Mouse (Mus musculus) intestine, postnatal 0 days (tissue): Measurements from ENCODE around the gene Otud4. TPM values are rescaled to one million over a fixed set of nuclear protein-coding genes. Genes with fewer than 3 reads are reported as not detected.

Experiments used
- ATAC-seq: fragments of 200-750 bp; cut with Nextera tagmentation; 2 replicates; pipeline ENCODE4 v1.8.0; 2017; ENCODE audit warnings: mild to moderate bottlenecking, moderate TSS enrichment, moderate library complexity
- H3K27ac ChIP-seq: fragments of 300-500 bp; sonication (generic); 2 replicates; pipeline ENCODE4 v1.5.1; 2014; ENCODE audit warnings: mild to moderate bottlenecking, low read depth, low read length, moderate library complexity
- H3K27me3 ChIP-seq: fragments of 300-500 bp; sonication (generic); replicated peaks from 2 replicates; pipeline ENCODE4 v1.6.1; 2014; ENCODE audit warnings: low read length, mixed read lengths; ENCODE audit not compliant: control insufficient read depth, insufficient read depth
- H3K36me3 ChIP-seq: fragments of 300-500 bp; sonication (generic); 2 replicates; pipeline ENCODE4 v1.6.1; 2014; ENCODE audit warnings: mild to moderate bottlenecking, moderate library complexity; ENCODE audit not compliant: control insufficient read depth, insufficient read depth
- H3K4me1 ChIP-seq: fragments of 300-500 bp; sonication (generic); replicated peaks from 2 replicates; pipeline ENCODE4 v1.6.1; 2014; ENCODE audit warnings: antibody characterized with exemption, low read length, mixed read lengths; ENCODE audit not compliant: control insufficient read depth, insufficient read depth
- H3K4me2 ChIP-seq: fragments of 300-500 bp; sonication (generic); replicated peaks from 2 replicates; pipeline ENCODE4 v1.6.1; 2014; ENCODE audit warnings: low read depth, mild to moderate bottlenecking, moderate library complexity
- H3K4me3 ChIP-seq: fragments of 300-500 bp; sonication (generic); 2 replicates; pipeline ENCODE4 v1.5.1; 2014; ENCODE audit warnings: low read depth, low read length
- H3K9ac ChIP-seq: fragments of 300-500 bp; sonication (generic); 2 replicates; pipeline ENCODE4 v1.6.1; 2014; ENCODE audit warnings: mild to moderate bottlenecking, low read depth, low read length
- H3K9me3 ChIP-seq: fragments of 300-500 bp; sonication (generic); 2 replicates; pipeline ENCODE4 v1.6.1; 2016; ENCODE audit warnings: mixed run types; ENCODE audit not compliant: control insufficient read depth
- CTCF ChIP-seq: sonication (generic); IDR thresholded peaks from 2 replicates; pipeline ENCODE4 v1.5.1; 2016; ENCODE audit warnings: low read depth, mild to moderate bottlenecking, control low read depth, antibody characterized with exemption, moderate library complexity
- WGBS: fragments of 180-500 bp; shearing (Covaris S2); extraction: QIAGEN DNeasy Blood & Tissue Kit; methylation state at CpG from one replicate; pipeline ENCODE4 v1.1.7; 2014; 5-methylcytosine and 5-hydroxymethylcytosine counted together
- polyA plus RNA-seq: library from polyadenylated mRNA; unstranded; fragments of >200 nt; fragmentation: Nextera tagmentation; extraction: Ambion mirVana; gene quantifications from 2 replicates; pipeline ENCODE4 v1.2.1, GENCODE M21; 2015

Gene Otud4
- polyA plus RNA-seq, 1 experiment from 2014 or later, result 6.0 TPM

- no peak overlapping the region for H3K4me3 ChIP-seq
- H3K4me1 ChIP-seq, result no peaks in the 10 kb centered on the region
- no peak for ATAC-seq
- H3K27ac ChIP-seq, result no peak overlapping the region
- no peak overlapping the region for H3K9ac ChIP-seq
- H3K4me2 ChIP-seq, result no peak overlapping the region
- no peaks in the 10 kb centered on the region for H3K36me3 ChIP-seq
- WGBS, result 52% methylated on average over 9 of the region's 9 CpGs
- TF ChIP-seq CTCF, result no peak
- H3K9me3 ChIP-seq, result no peaks in the 10 kb centered on the region
- no peaks in the 10 kb centered on the region for H3K27me3 ChIP-seq
Observed at GRCm38 (mm10) chr8:79620489-79621276, 18.7 kb upstream of the Otud4 start.

- Histone ChIP-seq H3K4me1 (no peaks in the 10 kb centered on the region), H3K36me3 (no peaks in the 10 kb centered on the region), H3K9ac (no peak overlapping the region), H3K27ac (no peak overlapping the region), H3K27me3 (no peaks in the 10 kb centered on the region), H3K4me2 (no peak overlapping the region), H3K4me3 (no peak overlapping the region), H3K9me3 (no peaks in the 10 kb centered on the region)
- ATAC-seq, result no peak
- WGBS, result 59% methylated on average over 11 of the region's 11 CpGs
- TF ChIP-seq CTCF, result no peak
Observed at GRCm38 (mm10) chr8:79622346-79622745, 17.1 kb upstream of the Otud4 start.

- H3K4me3 ChIP-seq, result no peak overlapping the region
- no peak overlapping the region for H3K27ac ChIP-seq
- H3K36me3 ChIP-seq, result no peaks in the 10 kb centered on the region
- no peak for TF ChIP-seq CTCF
- WGBS, result 94% methylated on average over 12 of the region's 12 CpGs
- no peaks in the 10 kb centered on the region for H3K9me3 ChIP-seq
- no peak for ATAC-seq
- H3K4me2 ChIP-seq, result no peak overlapping the region
- no peak overlapping the region for H3K9ac ChIP-seq
- no peaks in the 10 kb centered on the region for H3K27me3 ChIP-seq
- H3K4me1 ChIP-seq, result no peaks in the 10 kb centered on the region
Observed at GRCm38 (mm10) chr8:79623351-79623750, 16.1 kb upstream of the Otud4 start.

- Histone ChIP-seq H3K27ac (no peak overlapping the region), H3K9me3 (no peaks in the 10 kb centered on the region), H3K9ac (no peak overlapping the region), H3K27me3 (no peaks in the 10 kb centered on the region), H3K4me1 (no peaks in the 10 kb centered on the region), H3K4me2 (no peak overlapping the region), H3K36me3 (no peaks in the 10 kb centered on the region), H3K4me3 (no peak overlapping the region)
- ATAC-seq, result no peak
- WGBS, result 82% methylated on average over 4 of the region's 4 CpGs
- TF ChIP-seq CTCF, result no peak
Observed at GRCm38 (mm10) chr8:79624416-79624815, 15.0 kb upstream of the Otud4 start.

GRCm38 (mm10) chr8:79626213-79626612 lies 13.2 kb upstream of the Otud4 start:
- Histone ChIP-seq H3K4me2 (no peak overlapping the region), H3K36me3 (no peaks in the 10 kb centered on the region), H3K9ac (no peak overlapping the region), H3K27me3 (no peaks in the 10 kb centered on the region), H3K4me1 (no peaks in the 10 kb centered on the region), H3K9me3 (no peaks in the 10 kb centered on the region), H3K4me3 (no peak overlapping the region), H3K27ac (no peak overlapping the region)
- TF ChIP-seq CTCF, result no peak
- no peak for ATAC-seq
- WGBS, result 69% methylated on average over 5 of the region's 5 CpGs

- no peak for ATAC-seq
Observed at GRCm38 (mm10) chr8:79635491-79635890, 3.9 kb upstream of the Otud4 start.

More at GRCm38 (mm10) chr8:79635491-79635890, 3.9 kb upstream of the Otud4 start:
- 94% methylated on average over 1 of the region's 1 CpGs for WGBS
- TF ChIP-seq CTCF, result no peak
- H3K27me3 ChIP-seq, result no peaks in the 10 kb centered on the region
- no peak overlapping the region for H3K9ac ChIP-seq
- 0 out of 2 replicates have a peak, but pooled peaks cover 2% of the 10 kb centered on the region for H3K9me3 ChIP-seq
- no peaks in the 10 kb centered on the region for H3K4me1 ChIP-seq
- no peak overlapping the region for H3K4me3 ChIP-seq
- H3K4me2 ChIP-seq, result no peak overlapping the region
- no peaks in the 10 kb centered on the region for H3K36me3 ChIP-seq
- no peak overlapping the region for H3K27ac ChIP-seq
